Mouse (Mus musculus): Measurements from ENCODE around the gene Zfp882. TPM values are rescaled to one million over a fixed set of nuclear protein-coding genes. Genes with fewer than 3 reads are reported as not detected.
"Not testable (repeated sequence)": the region's sequence is repeated elsewhere in the genome, so short reads cannot be mapped to it uniquely, and the experiment has no call there.

Zfp882 gene
- total RNA-seq, 2 experiments from 2014 or later: 3.9 to 5.2 TPM

GRCm38 (mm10) chr8:71951436-71952161 is 43.2 kb downstream of the Zfp882 start:
- no peak for ATAC-seq (replicated peaks; ENCODE audit: poor library complexity)

- no peak for ATAC-seq (replicated peaks; ENCODE audit: poor library complexity)
Measured at GRCm38 (mm10) chr8:71952489-71952888, 44.1 kb downstream of the Zfp882 start.

- not testable (repeated sequence) for ATAC-seq (replicated peaks; ENCODE audit: poor library complexity)
Measured at GRCm38 (mm10) chr8:71952961-71953700, 44.7 kb downstream of the Zfp882 start.

- no peak for ATAC-seq (replicated peaks; ENCODE audit: poor library complexity)
Measured at GRCm38 (mm10) chr8:71954666-71955065, 46.3 kb downstream of the Zfp882 start.

GRCm38 (mm10) chr8:71960483-71960882 is 52.1 kb downstream of the Zfp882 start:
- ATAC-seq (replicated peaks; ENCODE audit: poor library complexity): no peak

GRCm38 (mm10) chr8:71961796-71962195 is 53.4 kb downstream of the Zfp882 start:
- ATAC-seq (replicated peaks; ENCODE audit: poor library complexity): no peak

- ATAC-seq (replicated peaks; ENCODE audit: poor library complexity): no peak
Measured at GRCm38 (mm10) chr8:71964051-71964450, 55.6 kb downstream of the Zfp882 start.

GRCm38 (mm10) chr8:71965166-71965565 is 56.8 kb downstream of the Zfp882 start:
- ATAC-seq (replicated peaks; ENCODE audit: poor library complexity): no peak

Other genes starting within 250 kb of the Zfp882 start
- gene Unc13a, start 236.9 kb upstream of the Zfp882 start, total RNA-seq (2015): 0.64 and 1.8 TPM in 2 replicates
- 0.79 and 0.98 TPM in 2 replicates for gene Unc13a, start 236.9 kb upstream of the Zfp882 start, total RNA-seq (2017)
- 9.3 and 11.8 TPM in 2 replicates for gene Jak3, start 232.3 kb upstream of the Zfp882 start, total RNA-seq (2015)
- 7.7 and 9.9 TPM in 2 replicates for gene Jak3, start 232.3 kb upstream of the Zfp882 start, total RNA-seq (2017)
- gene Insl3, start 219.4 kb upstream of the Zfp882 start, total RNA-seq (2015): 7.1 and 7.2 TPM in 2 replicates
- gene Insl3, start 219.4 kb upstream of the Zfp882 start, total RNA-seq (2017): 1.2 and 1.8 TPM in 2 replicates
- gene B3gnt3, start 206.8 kb upstream of the Zfp882 start, total RNA-seq (2015): 0.15 and 0.54 TPM in 2 replicates
- 0.12 and 0.34 TPM in 2 replicates for gene B3gnt3, start 206.8 kb upstream of the Zfp882 start, total RNA-seq (2017)
- gene Fcho1, start 182.9 kb upstream of the Zfp882 start, total RNA-seq (2015): 49.8 and 51.5 TPM in 2 replicates
- gene Fcho1, start 182.9 kb upstream of the Zfp882 start, total RNA-seq (2017): 83.6 and 91.1 TPM in 2 replicates
- gene Zfp709, start 26.6 kb upstream of the Zfp882 start, total RNA-seq (2015): 4.8 and 7.9 TPM in 2 replicates
- gene Zfp709, start 26.6 kb upstream of the Zfp882 start, total RNA-seq (2017): 7.6 and 10.5 TPM in 2 replicates
- gene Zfp617, start within 50 bp of the Zfp882 start, total RNA-seq (2015): 19.6 and 21.4 TPM in 2 replicates
- gene Zfp617, start within 50 bp of the Zfp882 start, total RNA-seq (2017): 9.7 and 12.6 TPM in 2 replicates
- gene Zfp961, start 42.4 kb downstream of the Zfp882 start, total RNA-seq (2015): 38.2 and 39.2 TPM in 2 replicates
- 16.1 and 27.8 TPM in 2 replicates for gene Zfp961, start 42.4 kb downstream of the Zfp882 start, total RNA-seq (2017)
- 6.5 and 10.8 TPM in 2 replicates for gene Cyp4f18, start 101.0 kb downstream of the Zfp882 start, total RNA-seq (2015)
- gene Cyp4f18, start 101.0 kb downstream of the Zfp882 start, total RNA-seq (2017): 2.0 and 5.6 TPM in 2 replicates
- gene Olfr372, start 132.6 kb downstream of the Zfp882 start, total RNA-seq (2015): not detected in 2 replicates
- gene Olfr372, start 132.6 kb downstream of the Zfp882 start, total RNA-seq (2017): not detected in 2 replicates
- not detected in 2 replicates for gene Olfr373, start 174.6 kb downstream of the Zfp882 start, total RNA-seq (2015)
- gene Olfr373, start 174.6 kb downstream of the Zfp882 start, total RNA-seq (2017): not detected in 2 replicates
- not detected in 2 replicates for gene Olfr374, start 198.4 kb downstream of the Zfp882 start, total RNA-seq (2015)
- gene Olfr374, start 198.4 kb downstream of the Zfp882 start, total RNA-seq (2017): not detected in 2 replicates
- 37.0 and 46.0 TPM in 2 replicates for gene Tpm4, start 226.4 kb downstream of the Zfp882 start, total RNA-seq (2015)
- gene Tpm4, start 226.4 kb downstream of the Zfp882 start, total RNA-seq (2017): 64.2 and 73.9 TPM in 2 replicates

All from megakaryocyte progenitor cell, adult 5-6 weeks (primary cell).